Mouse (Mus musculus) thymus, adult 2 months (tissue): ENCODE measurements around the gene Nsmce3. TPM values are rescaled to one million over a fixed set of nuclear protein-coding genes. Genes with fewer than 3 reads are reported as not detected.

Experiments used
- DNase-seq: peaks from one replicate; pipeline ENCODE4 v3.0.0; 2021
- H3K27ac ChIP-seq: fragments of 200-500 bp; 2 replicates; pipeline ENCODE4 v1.5.1; 2012; ENCODE audit warnings: low read length, control low read depth; ENCODE audit not compliant: control insufficient read depth, insufficient read depth
- H3K27me3 ChIP-seq: fragments of 200-500 bp; 2 replicates; pipeline ENCODE4 v1.6.1; 2012; ENCODE audit warnings: mild to moderate bottlenecking, low read length, moderate library complexity, mixed read lengths; ENCODE audit not compliant: control insufficient read depth, insufficient read depth
- H3K36me3 ChIP-seq: fragments of 200-500 bp; 2 replicates; pipeline ENCODE4 v1.6.1; 2012; ENCODE audit warnings: mild to moderate bottlenecking, low read length, moderate library complexity; ENCODE audit not compliant: control insufficient read depth, insufficient read depth
- H3K4me1 ChIP-seq: fragments of 200-500 bp; replicated peaks from 2 replicates; pipeline ENCODE4 v1.6.1; 2012; ENCODE audit warnings: low read length; ENCODE audit not compliant: control insufficient read depth, insufficient read depth
- H3K4me3 ChIP-seq: fragments of 200-500 bp; 2 replicates; pipeline ENCODE4 v1.5.1; 2012; ENCODE audit warnings: mild to moderate bottlenecking, low read length, control low read depth, moderate library complexity; ENCODE audit not compliant: control insufficient read depth, insufficient read depth
- CTCF ChIP-seq: fragments of 200-500 bp; IDR thresholded peaks from 2 replicates; pipeline ENCODE4 v1.5.1; 2012; ENCODE audit warnings: mild to moderate bottlenecking, control low read depth, low read length, moderate library complexity, borderline replicate concordance; ENCODE audit not compliant: control insufficient read depth, poor library complexity, insufficient read depth; ENCODE audit errors: extremely low read depth
- POLR2A ChIP-seq: fragments of 200-500 bp; IDR thresholded peaks from 2 replicates; pipeline ENCODE4 v1.6.1; 2012; ENCODE audit warnings: mild to moderate bottlenecking, low read length, control low read depth, moderate library complexity; ENCODE audit not compliant: control insufficient read depth, poor library complexity, insufficient read depth; ENCODE audit errors: extremely low read depth
- WGBS: fragments of 180-500 bp; shearing (Covaris S2); methylation state at CpG from one replicate; pipeline ENCODE4 v1.1.7; 2018; 5-methylcytosine and 5-hydroxymethylcytosine counted together
- polyA plus RNA-seq: library from polyadenylated mRNA; depleted of rRNA; stranded (reverse); fragments of >200 nt; gene quantifications from 2 replicates; pipeline ENCODE4 v1.2.3, GENCODE M21; 2012

Nsmce3 gene
- polyA plus RNA-seq, 1 experiment, result 6.3 TPM

GRCm38 (mm10) chr7:64839801-64840575, 32.8 kb downstream of the Nsmce3 start:
- no peaks in the 10 kb centered on the region for H3K4me1 ChIP-seq
- TF ChIP-seq POLR2A (no peak), CTCF (no peak)
- no peak overlapping the region for H3K27ac ChIP-seq
- peak; percentile 5 for DNase-seq
- H3K27me3 ChIP-seq, result no peaks in the 10 kb centered on the region
- WGBS, result 11% methylated on average over 21 of the region's 21 CpGs
- H3K36me3 ChIP-seq, result no peaks in the 10 kb centered on the region
- H3K4me3 ChIP-seq, result no peak overlapping the region

DNA sequence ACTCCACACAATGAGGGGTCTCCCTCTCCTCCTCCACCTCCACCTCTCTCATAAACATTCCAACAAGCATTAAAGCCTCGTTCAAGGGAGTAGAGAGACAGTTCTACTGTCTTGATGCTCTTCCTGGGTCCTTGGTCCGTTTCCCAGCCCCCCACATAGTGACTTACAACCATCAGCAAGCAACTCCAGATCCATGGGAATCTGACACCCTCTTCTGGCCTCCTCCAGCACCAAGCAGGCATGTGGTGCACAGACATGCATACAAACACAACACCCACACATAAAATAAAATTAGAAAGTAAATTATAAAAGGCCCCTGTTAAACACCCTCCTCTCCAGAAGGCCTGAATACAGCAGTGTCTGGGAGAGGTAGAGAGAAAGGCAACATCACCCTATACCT, 33.5 kb downstream of the Nsmce3 start:
- H3K4me1 ChIP-seq, result no peaks in the 10 kb centered on the region
- no peaks in the 10 kb centered on the region for H3K27me3 ChIP-seq
- no peak overlapping the region for H3K4me3 ChIP-seq
- 63% methylated on average over 2 of the region's 2 CpGs for WGBS
- H3K36me3 ChIP-seq, result no peaks in the 10 kb centered on the region
- DNase-seq, result no peak
- no peak for TF ChIP-seq CTCF
- no peak for TF ChIP-seq POLR2A
- H3K27ac ChIP-seq, result no peak overlapping the region

- no peaks in the 10 kb centered on the region for H3K4me1 ChIP-seq
- H3K4me3 ChIP-seq, result no peak overlapping the region
- H3K27me3 ChIP-seq, result no peaks in the 10 kb centered on the region
- WGBS, result 60% methylated on average over 5 of the region's 5 CpGs
- no peak for TF ChIP-seq CTCF
- no peak for TF ChIP-seq POLR2A
- DNase-seq, result no peak
- H3K36me3 ChIP-seq, result no peaks in the 10 kb centered on the region
- H3K27ac ChIP-seq, result no peak overlapping the region
These were observed 42.4 kb downstream of the Nsmce3 start for GRCm38 (mm10) chr7:64830214-64830995.

- no peaks in the 10 kb centered on the region for H3K36me3 ChIP-seq
- no peak overlapping the region for H3K4me3 ChIP-seq
- H3K27me3 ChIP-seq, result no peaks in the 10 kb centered on the region
- no peaks in the 10 kb centered on the region for H3K4me1 ChIP-seq
- no peak overlapping the region for H3K27ac ChIP-seq
- no peak for DNase-seq
- 93% methylated on average over 5 of the region's 5 CpGs for WGBS
- TF ChIP-seq CTCF, result no peak
- TF ChIP-seq POLR2A, result no peak
These were observed 51.7 kb downstream of the Nsmce3 start for GRCm38 (mm10) chr7:64821081-64821480.

- Histone ChIP-seq H3K4me3 (no peak overlapping the region), H3K27me3 (no peaks in the 10 kb centered on the region), H3K4me1 (no peaks in the 10 kb centered on the region), H3K36me3 (no peaks in the 10 kb centered on the region), H3K27ac (no peak overlapping the region)
- 93% methylated on average over 9 of the region's 9 CpGs for WGBS
- DNase-seq, result no peak
- TF ChIP-seq POLR2A (no peak), CTCF (no peak)
These were observed 53.1 kb downstream of the Nsmce3 start for GRCm38 (mm10) chr7:64819683-64820082.
